Mouse (Mus musculus) forebrain, embryonic 12.5 days (tissue): ENCODE data around the gene Adra2b. TPM values are rescaled to one million over a fixed set of nuclear protein-coding genes. Genes with fewer than 3 reads are reported as not detected.
A peak's percentile ranks its signal among the peaks of the same experiment; 100 is the strongest.

ENCODE experiments used
- ATAC-seq: fragments of 200-750 bp; cut with Nextera tagmentation; 2 replicates; pipeline ENCODE4 v1.8.0; 2017; ENCODE audit warnings: moderate TSS enrichment; ENCODE audit not compliant: low FRiP score
- H3K27ac ChIP-seq: fragments of 300-500 bp; sonication (generic); 2 replicates; pipeline ENCODE4 v1.5.1; 2016; ENCODE audit warnings: mild to moderate bottlenecking
- H3K27me3 ChIP-seq: fragments of 300-500 bp; sonication (generic); 2 replicates; pipeline ENCODE4 v1.6.1; 2016; ENCODE audit warnings: mild to moderate bottlenecking
- H3K36me3 ChIP-seq: fragments of 300-500 bp; sonication (generic); replicated peaks from 2 replicates; pipeline ENCODE4 v1.6.1; 2016; ENCODE audit warnings: mild to moderate bottlenecking
- H3K4me1 ChIP-seq: fragments of 300-500 bp; sonication (generic); 2 replicates; pipeline ENCODE4 v1.6.1; 2016
- H3K4me2 ChIP-seq: fragments of 300-500 bp; sonication (generic); 2 replicates; pipeline ENCODE4 v1.6.1; 2016; ENCODE audit warnings: mild to moderate bottlenecking, moderate library complexity
- H3K4me3 ChIP-seq: fragments of 300-500 bp; sonication (generic); replicated peaks from 2 replicates; pipeline ENCODE4 v1.5.1; 2016; ENCODE audit warnings: mild to moderate bottlenecking
- H3K9ac ChIP-seq: fragments of 300-500 bp; sonication (generic); 2 replicates; pipeline ENCODE4 v1.6.1; 2016; ENCODE audit warnings: mild to moderate bottlenecking
- H3K9me3 ChIP-seq: fragments of 300-500 bp; sonication (generic); 2 replicates; pipeline ENCODE4 v1.6.1; 2016
- WGBS: fragments of 180-500 bp; shearing (Covaris S2); methylation state at CpG from one replicate; pipeline ENCODE4 v1.1.7; 2016; 5-methylcytosine and 5-hydroxymethylcytosine counted together
- polyA plus RNA-seq: library from polyadenylated mRNA; unstranded; fragments of >200 nt; fragmentation: Nextera tagmentation; extraction: Ambion mirVana; gene quantifications from 2 replicates; pipeline ENCODE4 v1.2.1, GENCODE M21; 2016

Adra2b gene
- polyA plus RNA-seq, 1 experiment from 2014 or later = 1.9 TPM

GRCm38 (mm10) chr2:127374131-127374530 lies 11.1 kb downstream of the Adra2b start:
- ATAC-seq = no peak
- H3K4me2 ChIP-seq = no peak overlapping the region
- 92% methylated on average over 3 of the region's 3 CpGs for WGBS

GRCm38 (mm10) chr2:127375087-127375486 lies 12.1 kb downstream of the Adra2b start:
- peaks cover 12% of the 10 kb centered on the region for H3K4me1 ChIP-seq
- no peak for ATAC-seq
- H3K27me3 ChIP-seq = no peaks in the 10 kb centered on the region
- no peak overlapping the region for H3K4me2 ChIP-seq
- no peak overlapping the region for H3K27ac ChIP-seq
- H3K36me3 ChIP-seq = no peaks in the 10 kb centered on the region
- no peak overlapping the region for H3K4me3 ChIP-seq
- no peaks in the 10 kb centered on the region for H3K9me3 ChIP-seq
- H3K9ac ChIP-seq = no peak overlapping the region
- WGBS = 79% methylated on average over 3 of the region's 3 CpGs

More at GRCm38 (mm10) chr2:127374131-127374530, 11.1 kb downstream of the Adra2b start:
- no peak overlapping the region for H3K9ac ChIP-seq
- no peaks in the 10 kb centered on the region for H3K36me3 ChIP-seq
- H3K4me3 ChIP-seq = no peak overlapping the region
- H3K27me3 ChIP-seq = no peaks in the 10 kb centered on the region
- H3K9me3 ChIP-seq = no peaks in the 10 kb centered on the region
- peaks cover 12% of the 10 kb centered on the region for H3K4me1 ChIP-seq
- H3K27ac ChIP-seq = no peak overlapping the region

GRCm38 (mm10) chr2:127375759-127376341 lies 12.8 kb downstream of the Adra2b start:
- no peak overlapping the region for H3K27ac ChIP-seq
- peaks cover 12% of the 10 kb centered on the region for H3K4me1 ChIP-seq
- H3K4me2 ChIP-seq = no peak overlapping the region
- no peaks in the 10 kb centered on the region for H3K9me3 ChIP-seq
- H3K36me3 ChIP-seq = no peaks in the 10 kb centered on the region
- no peak for ATAC-seq
- no peak overlapping the region for H3K4me3 ChIP-seq
- WGBS = 58% methylated on average over 7 of the region's 7 CpGs
- H3K27me3 ChIP-seq = no peaks in the 10 kb centered on the region
- H3K9ac ChIP-seq = no peak overlapping the region

GRCm38 (mm10) chr2:127376423-127377051 lies 13.5 kb downstream of the Adra2b start:
- no peak overlapping the region for H3K4me2 ChIP-seq
- no peak overlapping the region for H3K4me3 ChIP-seq
- ATAC-seq = no peak
- H3K9ac ChIP-seq = no peak overlapping the region
- H3K4me1 ChIP-seq = peaks cover 12% of the 10 kb centered on the region
- H3K36me3 ChIP-seq = no peaks in the 10 kb centered on the region
- H3K9me3 ChIP-seq = no peaks in the 10 kb centered on the region
- no peak overlapping the region for H3K27ac ChIP-seq
- H3K27me3 ChIP-seq = no peaks in the 10 kb centered on the region
- 83% methylated on average over 6 of the region's 6 CpGs for WGBS

- Histone ChIP-seq H3K4me1 (peaks cover 12% of the 10 kb centered on the region), H3K27ac (0 out of 2 replicates have a peak overlapping the region, but pooled peaks have one; percentile 36), H3K4me2 (no peak overlapping the region), H3K4me3 (no peak overlapping the region), H3K9ac (no peak overlapping the region), H3K27me3 (no peaks in the 10 kb centered on the region), H3K9me3 (no peaks in the 10 kb centered on the region), H3K36me3 (no peaks in the 10 kb centered on the region)
- ATAC-seq = peak; percentile 57
- 67% methylated on average over 7 of the region's 7 CpGs for WGBS
Measured at GRCm38 (mm10) chr2:127377942-127378610, 15.1 kb downstream of the Adra2b start.

- H3K27me3 ChIP-seq = no peaks in the 10 kb centered on the region
- 67% methylated on average over 7 of the region's 7 CpGs for WGBS
- H3K36me3 ChIP-seq = no peaks in the 10 kb centered on the region
- H3K4me1 ChIP-seq = peaks cover 12% of the 10 kb centered on the region
- H3K27ac ChIP-seq = 0 out of 2 replicates have a peak overlapping the region, but pooled peaks have one; percentile 36
- H3K4me2 ChIP-seq = no peak overlapping the region
- H3K4me3 ChIP-seq = no peak overlapping the region
- peak; percentile 4; the same call in 1 of the 2 replicates for ATAC-seq
- H3K9ac ChIP-seq = no peak overlapping the region
- H3K9me3 ChIP-seq = no peaks in the 10 kb centered on the region
Measured at GRCm38 (mm10) chr2:127378611-127378990, 15.6 kb downstream of the Adra2b start.

GRCm38 (mm10) chr2:127379250-127379649 lies 16.2 kb downstream of the Adra2b start:
- ATAC-seq = no peak
- 80% methylated on average over 3 of the region's 3 CpGs for WGBS

GRCm38 (mm10) chr2:127383881-127384280 lies 20.9 kb downstream of the Adra2b start:
- H3K36me3 ChIP-seq = no peaks in the 10 kb centered on the region
- no peaks in the 10 kb centered on the region for H3K27me3 ChIP-seq
- no peak for ATAC-seq
- no peak overlapping the region for H3K9ac ChIP-seq
- H3K27ac ChIP-seq = no peak overlapping the region
- H3K4me3 ChIP-seq = no peak overlapping the region
- no peaks in the 10 kb centered on the region for H3K9me3 ChIP-seq
- H3K4me2 ChIP-seq = no peak overlapping the region
- no peaks in the 10 kb centered on the region for H3K4me1 ChIP-seq
- WGBS = 74% methylated on average over 7 of the region's 7 CpGs

More at GRCm38 (mm10) chr2:127379250-127379649, 16.2 kb downstream of the Adra2b start:
- H3K9me3 ChIP-seq = no peaks in the 10 kb centered on the region
- no peak overlapping the region for H3K4me3 ChIP-seq
- no peaks in the 10 kb centered on the region for H3K27me3 ChIP-seq
- H3K36me3 ChIP-seq = no peaks in the 10 kb centered on the region
- no peak overlapping the region for H3K27ac ChIP-seq
- no peak overlapping the region for H3K9ac ChIP-seq
- peaks cover 12% of the 10 kb centered on the region for H3K4me1 ChIP-seq
- H3K4me2 ChIP-seq = no peak overlapping the region

GRCm38 (mm10) chr2:127387521-127387920 lies 24.5 kb downstream of the Adra2b start:
- Histone ChIP-seq H3K9ac (no peak overlapping the region), H3K4me1 (no peaks in the 10 kb centered on the region), H3K9me3 (no peaks in the 10 kb centered on the region), H3K27me3 (no peaks in the 10 kb centered on the region), H3K27ac (no peak overlapping the region), H3K36me3 (no peaks in the 10 kb centered on the region), H3K4me3 (no peak overlapping the region), H3K4me2 (no peak overlapping the region)
- ATAC-seq = no peak
- WGBS = 91% methylated on average over 2 of the region's 2 CpGs

GRCm38 (mm10) chr2:127390352-127390751 lies 27.3 kb downstream of the Adra2b start:
- no peaks in the 10 kb centered on the region for H3K27me3 ChIP-seq
- no peak overlapping the region for H3K4me3 ChIP-seq
- no peaks in the 10 kb centered on the region for H3K4me1 ChIP-seq
- H3K4me2 ChIP-seq = no peak overlapping the region
- no peaks in the 10 kb centered on the region for H3K36me3 ChIP-seq
- H3K27ac ChIP-seq = no peak overlapping the region
- H3K9me3 ChIP-seq = no peaks in the 10 kb centered on the region
- ATAC-seq = no peak
- H3K9ac ChIP-seq = no peak overlapping the region
- 90% methylated on average over 3 of the region's 3 CpGs for WGBS

- Histone ChIP-seq H3K4me1 (no peaks in the 10 kb centered on the region), H3K36me3 (no peaks in the 10 kb centered on the region), H3K27ac (no peak overlapping the region), H3K9me3 (no peaks in the 10 kb centered on the region), H3K4me2 (no peak overlapping the region), H3K27me3 (no peaks in the 10 kb centered on the region), H3K4me3 (no peak overlapping the region), H3K9ac (no peak overlapping the region)
- ATAC-seq = no peak
- WGBS = 76% methylated on average over 4 of the region's 4 CpGs
Measured at GRCm38 (mm10) chr2:127390846-127391245, 27.8 kb downstream of the Adra2b start.

GRCm38 (mm10) chr2:127391323-127391722 lies 28.3 kb downstream of the Adra2b start:
- no peaks in the 10 kb centered on the region for H3K27me3 ChIP-seq
- H3K9me3 ChIP-seq = no peaks in the 10 kb centered on the region
- H3K27ac ChIP-seq = no peak overlapping the region
- H3K4me1 ChIP-seq = no peaks in the 10 kb centered on the region
- no peaks in the 10 kb centered on the region for H3K36me3 ChIP-seq
- ATAC-seq = no peak
- no peak overlapping the region for H3K4me3 ChIP-seq
- no peak overlapping the region for H3K9ac ChIP-seq
- WGBS = 77% methylated on average over 3 of the region's 3 CpGs
- no peak overlapping the region for H3K4me2 ChIP-seq
